Mouse (Mus musculus) hematopoietic stem cell, adult 5-6 weeks (primary cell): ENCODE results near the gene Snd1. TPM values are rescaled to one million over a fixed set of nuclear protein-coding genes. Genes with fewer than 3 reads are reported as not detected.

Source experiments
- ATAC-seq, 2 experiments: fragments of 125-278 bp in 1 of 2; replicated peaks in 1 of 2; 2 replicates each; pipeline ENCODE4 v1.8.0; 2016 to 2017; ENCODE audit warnings: inconsistent platforms in 2 of 2, mild to moderate bottlenecking in 2 of 2, moderate number of reproducible peaks in 2 of 2, low read depth in 1 of 2, moderate TSS enrichment in 1 of 2; ENCODE audit not compliant: low FRiP score in 2 of 2, poor library complexity in 2 of 2, severe bottlenecking in 2 of 2, insufficient read depth in 1 of 2, low TSS enrichment in 1 of 2
- total RNA-seq: library from RNA; stranded (forward); fragments of 172-1452, 232-1000 nt; gene quantifications from 2 replicates; pipeline ENCODE4 v1.2.3, GENCODE M21; 2017

Snd1 gene
- total RNA-seq, 1 experiment from 2014 or later, result 229 TPM

DNA sequence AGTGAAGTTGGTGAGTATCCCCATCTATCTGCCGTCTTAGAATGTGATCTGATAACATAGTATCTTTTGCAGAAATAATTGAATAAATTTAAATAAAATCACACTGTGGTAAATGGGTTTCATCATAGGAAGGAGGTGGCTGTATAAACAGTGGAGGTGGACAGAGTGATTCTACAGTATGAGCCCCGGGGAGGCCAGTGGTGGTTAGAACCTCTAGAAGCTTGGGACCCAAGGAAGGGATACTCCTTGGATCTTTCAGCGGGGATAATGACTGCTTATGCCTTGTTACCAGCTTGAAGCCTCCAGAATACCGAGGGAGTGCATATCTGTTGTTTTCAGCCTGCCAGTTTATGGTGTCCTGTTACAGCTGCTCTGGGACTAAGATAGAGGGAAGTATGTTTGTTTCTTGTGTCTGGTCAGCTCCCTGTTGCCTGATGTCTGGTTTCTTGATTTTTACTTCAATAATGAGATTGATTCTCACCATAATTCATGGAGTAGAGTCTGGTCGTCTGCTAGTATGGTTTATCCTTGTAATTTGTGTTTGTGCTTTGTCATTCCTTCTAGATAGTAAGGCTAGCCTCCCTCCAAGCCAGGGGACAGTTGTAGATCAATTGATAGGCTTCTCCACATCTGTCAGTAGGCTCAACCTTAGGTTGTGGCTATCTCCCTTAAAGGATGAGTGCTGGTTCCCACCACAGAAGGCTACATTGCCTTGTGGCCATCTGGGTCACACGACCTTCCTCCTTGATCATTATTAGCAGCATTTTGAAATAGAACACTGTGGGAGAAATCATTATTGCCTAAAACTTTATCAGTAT is 160.8 kb downstream of the Snd1 start:
- ATAC-seq, result no peak

DNA sequence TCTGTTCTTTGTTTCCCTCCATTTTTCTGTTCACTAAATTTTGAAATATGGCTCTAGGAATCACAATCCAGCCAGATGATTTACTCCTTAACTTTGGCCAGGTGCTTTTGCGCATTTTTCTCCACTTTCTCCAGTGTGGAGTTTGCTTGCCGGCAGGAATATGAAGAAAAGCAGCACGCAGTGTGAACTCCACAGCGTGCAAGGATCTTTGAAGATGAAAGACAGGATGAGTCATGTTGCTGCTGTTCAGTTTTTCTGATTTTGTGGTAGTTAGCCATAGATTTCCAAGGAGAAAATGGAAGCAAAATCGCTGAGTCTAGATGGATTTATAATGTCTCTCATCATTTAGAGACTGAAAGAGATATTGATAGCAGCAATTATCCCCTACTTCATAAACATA is 165.1 kb downstream of the Snd1 start:
- ATAC-seq, result no peak

DNA sequence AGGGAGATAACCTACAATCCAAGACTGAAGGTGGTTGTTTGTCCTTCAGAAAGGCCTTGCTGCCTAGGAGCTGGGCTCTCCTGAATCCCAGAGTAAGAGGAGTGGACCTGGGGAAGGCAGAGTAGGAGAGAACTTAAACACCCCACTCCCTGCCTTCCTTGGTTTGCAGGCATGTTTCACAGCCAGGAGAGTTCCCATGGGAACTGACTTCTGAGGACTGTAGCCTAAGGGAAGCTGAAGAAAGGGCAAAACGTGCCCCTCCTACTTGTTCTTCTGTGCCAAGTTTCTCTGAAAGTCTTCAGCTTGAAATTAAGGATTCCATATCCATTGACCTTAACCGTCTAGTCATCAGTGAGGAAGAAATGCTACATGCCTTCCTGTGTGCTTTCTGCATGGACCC is 168.0 kb downstream of the Snd1 start:
- no peak for ATAC-seq

DNA sequence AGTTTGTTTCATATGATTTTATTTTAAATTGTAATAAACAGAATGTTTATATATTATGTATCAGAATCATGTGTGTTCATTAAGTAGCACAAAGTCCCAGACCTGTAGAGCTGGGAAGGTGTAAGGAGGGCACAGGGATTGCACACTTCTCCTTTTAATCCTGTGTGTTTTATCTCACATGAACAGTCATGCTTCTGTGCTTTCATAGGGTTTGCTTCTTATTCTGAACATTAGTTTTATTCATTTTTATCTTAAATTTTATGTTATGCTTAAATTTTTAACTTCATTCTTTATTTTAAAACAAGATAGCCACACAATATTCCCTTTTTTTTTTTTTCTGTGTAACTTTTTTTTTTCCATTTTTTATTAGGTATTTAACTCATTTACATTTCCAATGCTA is 170.3 kb downstream of the Snd1 start:
- ATAC-seq, result no peak

DNA sequence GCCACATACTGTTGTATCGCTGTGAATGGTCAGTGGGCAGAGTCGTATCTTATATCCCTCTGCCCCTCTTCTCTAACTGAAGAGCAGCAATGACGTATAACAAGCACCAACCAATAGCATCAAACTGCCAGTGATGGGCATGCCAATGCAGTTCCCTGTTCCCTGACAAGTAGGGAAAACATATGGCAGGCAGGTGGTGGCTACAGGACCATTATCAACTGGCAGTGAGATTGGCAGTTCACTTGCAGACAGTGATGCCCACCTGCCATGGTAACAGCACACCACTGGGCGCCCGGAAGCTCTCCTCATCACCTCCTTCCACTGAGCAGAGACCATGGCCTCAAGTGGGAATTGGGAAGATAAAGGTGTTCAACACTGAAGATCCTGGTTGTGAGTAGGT is 181.6 kb downstream of the Snd1 start:
- no peak for ATAC-seq

DNA sequence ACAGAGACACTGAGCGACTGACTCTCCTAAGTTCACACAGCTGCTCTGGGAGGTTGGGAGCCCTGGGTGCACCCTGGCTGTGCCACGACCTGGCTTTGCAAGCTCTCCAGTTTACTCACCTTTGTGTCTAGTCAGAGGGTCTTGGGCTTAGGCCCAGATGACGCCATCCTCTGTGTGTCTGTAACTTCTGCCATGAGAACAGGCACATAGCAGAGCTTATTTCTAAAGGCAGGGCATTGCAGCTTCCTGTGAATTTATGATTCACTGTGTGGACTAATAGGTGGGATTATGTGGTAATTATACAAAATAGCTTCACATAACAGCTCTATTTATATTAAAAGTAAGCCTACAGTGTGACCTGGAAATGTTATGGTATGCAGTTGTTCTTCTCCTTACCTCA is 188.1 kb downstream of the Snd1 start:
- ATAC-seq, result no peak

DNA sequence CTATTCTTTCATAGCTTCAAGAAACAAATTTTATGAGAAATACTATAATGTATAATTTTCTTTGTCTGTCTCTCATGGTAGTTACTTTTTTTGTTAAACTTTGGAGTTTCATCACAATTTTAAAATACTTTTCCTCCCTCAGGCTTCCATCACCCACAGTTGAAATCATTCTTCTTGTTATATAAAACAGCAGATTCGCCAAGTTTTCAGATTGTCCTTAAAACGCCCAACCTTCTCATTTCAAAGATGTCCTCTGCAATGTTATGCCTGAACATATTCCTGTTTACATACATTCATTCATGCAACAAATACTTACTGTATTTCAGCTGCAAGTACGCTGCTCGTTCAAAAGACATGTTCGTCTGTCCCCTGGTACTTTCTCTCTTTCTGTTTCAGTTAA is 188.7 kb downstream of the Snd1 start:
- ATAC-seq, result no peak

DNA sequence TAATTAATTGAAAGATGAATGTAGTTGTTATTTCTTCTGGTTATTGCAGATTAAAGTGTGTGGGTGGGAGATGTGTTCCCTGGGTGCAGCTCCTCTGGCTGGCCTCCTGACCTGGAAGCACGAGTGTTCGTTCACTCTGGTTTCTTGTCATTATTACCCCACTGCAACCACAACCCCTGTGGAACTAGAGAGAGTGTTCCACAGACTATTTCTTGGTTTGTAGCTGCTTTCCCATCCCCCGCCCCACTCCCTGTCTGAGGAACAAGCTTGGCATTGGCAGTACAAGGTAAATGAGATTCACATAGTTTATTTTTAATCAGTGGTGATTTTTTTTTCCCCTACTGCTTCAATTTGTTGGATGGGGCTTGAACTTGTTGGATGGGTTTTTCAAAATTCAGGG is 189.8 kb downstream of the Snd1 start:
- ATAC-seq, result no peak

DNA sequence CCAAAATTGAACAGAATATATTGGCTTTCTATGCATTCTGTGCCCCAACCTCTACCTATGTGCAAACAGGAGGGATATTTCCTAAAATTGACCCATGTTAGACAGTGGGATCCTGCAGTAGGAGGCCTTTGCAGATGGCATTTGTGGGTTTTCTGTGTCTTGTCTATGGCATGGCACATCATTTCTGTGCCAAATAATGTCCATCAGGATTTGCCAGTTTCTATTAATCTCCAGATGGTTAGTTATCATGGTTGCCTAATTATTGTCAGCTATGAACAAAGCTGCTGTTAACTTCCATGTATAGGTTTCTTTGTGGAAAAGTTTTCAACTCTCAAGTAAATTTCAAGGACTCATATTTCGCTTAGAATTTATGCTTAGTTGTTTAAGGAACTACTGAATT is 192.6 kb downstream of the Snd1 start:
- no peak for ATAC-seq

DNA sequence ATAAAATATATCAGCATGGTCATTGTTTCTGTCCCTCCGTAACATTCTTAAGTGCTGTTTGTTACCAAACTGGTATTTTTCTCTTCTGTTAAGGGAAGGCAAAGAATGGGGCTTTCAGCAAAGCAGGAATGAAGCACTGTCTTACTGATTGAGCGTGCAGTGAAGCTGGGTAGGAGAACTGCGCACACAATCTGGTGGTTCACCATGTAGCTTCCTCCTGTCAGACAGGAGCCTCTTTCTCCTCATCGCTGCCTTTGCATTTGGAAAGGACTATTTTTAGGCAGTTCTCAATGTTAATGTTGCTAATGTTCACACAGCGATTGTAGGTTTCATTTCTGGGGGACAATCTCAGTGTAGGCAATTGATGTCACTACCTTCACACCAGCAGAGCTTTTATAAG is 194.3 kb downstream of the Snd1 start:
- no peak for ATAC-seq

DNA sequence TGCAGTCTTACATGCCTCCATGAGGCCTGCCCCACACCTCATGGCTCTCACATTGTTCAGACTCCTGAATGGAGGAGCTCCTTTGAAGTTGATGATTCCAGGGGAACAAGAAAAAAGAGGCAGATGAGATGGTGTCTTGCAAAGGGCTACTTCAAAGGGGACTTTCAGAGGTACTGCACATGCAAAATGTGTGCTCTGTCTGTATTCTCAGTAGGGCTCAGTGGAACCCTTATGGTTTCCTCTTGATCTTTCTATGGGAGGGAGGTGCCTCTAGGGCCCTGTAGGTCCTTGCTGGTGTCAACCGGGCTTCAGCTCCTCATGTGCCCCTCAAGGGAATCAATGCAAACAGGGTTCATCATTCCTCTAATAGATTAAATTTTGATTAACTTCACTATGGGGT is 197.4 kb downstream of the Snd1 start:
- ATAC-seq, result no peak

DNA sequence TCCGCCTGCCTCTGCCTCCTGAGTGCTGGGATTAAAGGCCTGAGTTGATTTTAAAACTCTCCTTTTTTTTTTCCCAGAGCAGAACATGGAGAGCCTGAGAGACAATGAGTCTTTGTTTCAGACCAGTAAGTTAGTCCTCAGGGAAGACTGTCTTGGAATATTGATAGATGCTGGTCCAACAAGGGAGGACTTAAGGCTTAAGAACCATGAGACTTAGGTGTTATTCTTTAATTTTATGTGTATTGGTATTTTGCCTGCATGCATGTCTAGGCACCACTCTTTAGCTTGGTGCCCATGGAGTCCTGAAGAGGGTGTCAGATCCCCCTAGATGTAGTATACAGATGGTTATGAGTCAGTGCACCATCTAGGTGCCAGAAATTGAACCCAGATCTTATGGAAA is 199.7 kb downstream of the Snd1 start:
- no peak for ATAC-seq

DNA sequence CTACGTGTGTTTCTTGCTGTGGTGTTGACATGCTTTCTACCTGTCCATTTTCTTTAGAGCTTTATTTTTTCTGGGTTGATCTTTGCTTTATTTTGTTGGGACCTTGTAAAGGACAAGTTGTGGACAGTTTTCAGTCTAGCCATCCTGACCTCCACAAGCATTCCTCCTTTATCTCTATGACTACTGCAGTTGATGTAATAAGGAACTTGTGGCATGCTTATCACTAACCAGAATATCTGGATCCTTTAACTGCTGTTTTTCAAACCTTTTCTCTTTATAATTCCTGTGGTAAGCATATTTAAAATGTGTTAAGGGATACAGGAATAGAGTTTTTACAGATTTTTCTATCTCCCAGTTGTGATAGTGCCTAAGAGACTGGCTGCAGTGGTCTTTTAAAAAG is 204.0 kb downstream of the Snd1 start:
- no peak for ATAC-seq

DNA sequence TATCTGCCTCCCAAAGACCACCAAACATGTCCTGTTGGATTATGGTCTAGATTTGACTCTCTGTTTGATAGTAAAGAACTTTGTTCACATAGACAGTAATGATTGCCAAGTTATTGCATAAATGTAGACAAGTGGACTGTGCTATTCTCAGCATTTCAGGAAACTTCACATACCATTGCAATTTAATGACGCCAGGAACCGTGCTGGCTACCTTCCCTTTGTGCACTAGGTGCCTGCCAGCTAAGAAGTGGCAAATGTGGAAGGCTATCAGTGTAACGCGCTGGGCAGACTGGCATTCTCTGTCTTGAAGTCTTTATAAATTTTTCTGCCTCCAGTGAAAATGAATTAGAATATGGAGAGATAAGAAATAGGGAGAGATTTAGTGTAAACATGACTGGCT is 205.6 kb downstream of the Snd1 start:
- no peak for ATAC-seq

DNA sequence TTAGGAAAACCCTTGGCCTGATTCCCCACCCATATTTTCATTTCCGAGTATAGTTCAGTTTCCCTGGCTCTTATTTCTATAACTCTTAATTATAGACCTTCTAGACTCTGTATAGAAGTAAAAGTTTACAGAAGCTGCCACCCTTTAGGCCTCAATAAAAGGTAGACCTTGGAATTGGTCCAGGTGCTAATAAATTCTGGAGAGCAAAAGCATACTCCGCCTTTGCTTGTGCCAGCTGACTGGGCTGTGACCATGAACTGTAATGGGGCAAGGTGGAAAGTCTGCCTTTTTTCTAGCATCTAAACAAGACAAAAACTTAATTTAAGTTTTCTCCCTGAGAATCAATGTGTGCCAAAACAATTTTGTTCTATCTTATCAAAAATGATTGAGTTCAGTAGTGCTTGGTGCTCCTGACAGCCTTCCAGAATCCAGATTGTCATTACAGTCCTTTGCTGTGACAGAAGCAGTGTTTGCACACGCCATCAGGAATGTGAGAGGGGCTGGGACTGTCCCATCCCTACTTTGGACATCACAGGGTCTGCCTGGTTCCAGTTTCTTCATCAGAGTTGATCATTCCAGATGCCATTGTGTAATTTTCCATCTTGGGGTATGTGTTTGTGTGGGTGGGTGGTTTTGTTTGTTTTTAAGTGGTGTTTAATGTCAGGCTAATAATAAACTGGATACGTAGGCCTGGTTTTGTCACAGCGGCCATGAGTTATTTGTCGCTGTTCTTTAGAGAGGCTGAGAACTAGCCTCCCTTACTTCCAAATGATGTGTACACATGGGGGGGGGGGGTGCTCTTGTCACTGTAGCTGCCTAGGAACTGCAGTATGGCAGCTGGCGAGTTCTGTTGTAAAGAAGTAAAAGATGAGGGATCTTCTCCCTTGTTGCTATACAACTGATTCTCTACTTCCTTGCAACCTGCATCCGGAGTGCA is 206.8 kb downstream of the Snd1 start:
- no peak for ATAC-seq

DNA sequence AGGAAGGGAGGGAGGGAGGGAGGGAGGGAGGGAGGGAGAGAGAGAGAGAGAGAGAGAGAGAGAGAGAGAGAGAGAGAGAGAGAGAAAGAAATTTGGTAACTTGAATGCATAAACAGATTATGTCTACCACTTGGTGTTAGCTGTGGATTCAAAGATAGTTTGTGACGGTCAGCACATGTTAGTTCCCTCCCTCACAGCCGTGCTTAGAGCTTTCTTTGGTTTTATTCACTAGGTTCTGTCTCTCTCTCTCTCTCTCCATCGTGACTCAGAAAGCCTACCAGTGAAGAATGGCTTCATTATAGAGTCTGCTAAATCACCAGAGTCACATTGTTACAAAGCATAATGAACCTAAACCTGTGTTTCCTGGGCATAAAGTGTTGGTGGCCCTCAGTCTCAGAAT is 210.1 kb downstream of the Snd1 start:
- ATAC-seq, result no peak

DNA sequence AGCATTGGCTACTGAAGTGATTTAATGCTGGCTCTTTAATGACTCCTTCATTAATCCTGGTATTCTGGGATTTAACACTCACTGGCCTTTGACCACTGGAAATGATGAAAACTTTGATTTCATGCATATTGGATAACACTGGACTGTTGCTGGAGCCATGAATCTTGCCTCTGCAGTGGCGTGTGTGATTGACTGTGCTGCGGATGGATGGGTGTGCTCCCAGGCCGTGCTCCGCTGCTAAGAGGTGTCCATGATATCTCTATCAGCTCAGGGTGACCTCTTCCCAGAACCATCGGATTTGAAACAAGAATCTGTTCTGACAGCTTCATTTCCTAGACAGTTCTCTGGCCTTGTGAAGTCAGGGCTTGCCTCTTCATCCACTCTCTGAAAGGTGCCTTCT is 210.8 kb downstream of the Snd1 start:
- ATAC-seq, result no peak

DNA sequence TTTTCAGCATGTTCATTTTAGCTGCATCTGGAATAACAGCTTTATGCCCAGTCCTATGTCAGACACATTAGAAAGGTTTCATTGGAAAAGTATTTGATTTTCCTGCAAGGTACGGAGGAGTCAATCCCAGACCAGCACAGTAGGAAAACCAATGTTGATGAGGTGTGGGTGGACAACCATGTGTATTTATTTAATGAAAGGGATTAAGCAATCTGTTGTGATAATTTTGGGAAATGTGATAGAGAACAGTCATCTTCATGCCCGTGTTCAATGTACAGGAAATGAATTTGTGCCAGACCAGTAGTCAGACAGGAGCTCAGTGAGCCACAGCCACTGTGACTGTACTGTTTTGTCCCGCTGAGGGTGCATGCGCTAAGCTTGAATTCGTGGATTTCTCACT is 212.8 kb downstream of the Snd1 start:
- no peak for ATAC-seq

DNA sequence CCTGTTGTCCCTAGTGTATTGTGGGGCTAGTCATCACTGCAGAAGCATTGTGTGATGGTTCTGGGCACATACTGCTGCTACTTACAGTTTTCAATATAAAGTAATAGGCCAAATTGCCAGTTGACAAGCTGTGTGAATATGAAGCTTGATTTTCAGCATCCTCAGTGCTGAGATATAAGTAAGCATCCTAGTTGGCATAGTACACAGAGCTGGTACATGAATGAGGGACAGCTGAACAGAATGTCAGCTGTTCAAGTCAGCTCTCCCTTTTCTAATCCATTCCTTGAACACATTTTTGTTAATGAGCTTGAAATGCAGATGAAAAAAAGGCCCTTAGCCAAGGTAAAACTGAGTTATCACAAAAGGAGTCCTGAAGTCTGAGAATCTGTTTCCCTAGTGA is 217.7 kb downstream of the Snd1 start:
- ATAC-seq, result no peak
